Mouse (Mus musculus): Measurements from ENCODE around the gene Slc26a6. TPM values are rescaled to one million over a fixed set of nuclear protein-coding genes. Genes with fewer than 3 reads are reported as not detected.

The Slc26a6 gene
- polyA plus RNA-seq, 1 experiment = not detected

DNA sequence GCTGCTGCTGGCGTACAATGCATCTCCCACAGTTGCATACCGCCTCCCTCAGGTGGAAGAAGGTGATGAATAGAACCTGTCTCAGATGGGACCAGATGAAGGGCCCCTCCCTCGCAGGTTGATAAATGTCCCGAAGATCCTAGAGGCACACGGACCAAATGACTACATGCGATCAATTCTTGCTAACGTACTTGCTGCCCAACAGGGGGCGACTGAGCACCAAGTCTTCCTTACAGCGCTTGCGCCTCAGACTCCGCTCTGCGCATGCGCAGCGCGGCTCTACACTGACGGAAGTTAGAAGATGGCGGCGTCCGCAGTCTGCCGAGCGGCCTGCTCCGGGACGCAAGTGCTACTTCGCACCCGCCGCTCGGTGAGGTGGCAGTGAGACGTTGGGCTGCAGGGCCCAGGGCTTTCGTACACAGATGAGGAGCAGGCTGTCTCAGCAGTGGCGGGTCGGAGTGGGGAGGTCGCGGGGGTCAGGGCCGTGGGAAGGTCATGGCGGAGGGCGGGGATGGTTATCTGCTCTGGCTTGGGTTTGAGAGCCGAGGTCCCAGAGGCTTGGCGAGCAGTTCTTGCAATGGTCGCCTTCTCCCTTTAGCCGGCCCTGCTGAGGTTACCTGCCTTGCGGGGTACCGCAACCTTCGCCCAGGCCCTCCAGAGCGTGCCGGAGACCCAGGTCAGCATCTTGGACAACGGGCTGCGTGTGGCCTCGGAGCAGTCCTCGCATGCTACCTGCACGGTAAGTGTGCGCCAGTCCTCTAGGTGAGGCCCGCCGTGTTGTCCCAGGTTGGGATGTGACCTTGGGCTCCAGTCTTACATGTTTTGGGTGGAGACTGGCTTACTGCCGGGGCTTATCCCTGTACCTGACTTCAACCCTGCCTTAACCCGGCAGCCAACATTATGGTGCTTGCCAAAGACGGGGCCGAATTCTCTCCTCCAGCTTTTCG lies 83.6 kb downstream of the Slc26a6 start, which contains the start of gene Uqcrc1:
Gene Uqcrc1, plus strand, starts transcription at position 216 of the 947 bp plus-strand sequence.
- Histone ChIP-seq H3K4me3 (ENCODE audit: insufficient read depth, low read depth, low read length) (peak within 1 kb of the TSS; percentile 59), H3K27ac (ENCODE audit: insufficient read depth, low read depth, low read length) (peak within 1 kb of the TSS; percentile 52), H3K4me1 (ENCODE audit: control insufficient read depth, insufficient read depth, low read length) (peaks cover 3% of the 10 kb centered on the region; the same call in 1 of the 2 replicates)
- TF ChIP-seq POLR2A (IDR thresholded peaks at IDR 0.05; ENCODE audit: insufficient read depth, low read depth, low read length) = peak; percentile 94
- peak; percentile 77 for TF ChIP-seq CTCF (IDR thresholded peaks at IDR 0.05; ENCODE audit: insufficient read depth, low read depth, low read length)
- under 1% methylated on average over 58 of the region's 58 CpGs for WGBS

DNA sequence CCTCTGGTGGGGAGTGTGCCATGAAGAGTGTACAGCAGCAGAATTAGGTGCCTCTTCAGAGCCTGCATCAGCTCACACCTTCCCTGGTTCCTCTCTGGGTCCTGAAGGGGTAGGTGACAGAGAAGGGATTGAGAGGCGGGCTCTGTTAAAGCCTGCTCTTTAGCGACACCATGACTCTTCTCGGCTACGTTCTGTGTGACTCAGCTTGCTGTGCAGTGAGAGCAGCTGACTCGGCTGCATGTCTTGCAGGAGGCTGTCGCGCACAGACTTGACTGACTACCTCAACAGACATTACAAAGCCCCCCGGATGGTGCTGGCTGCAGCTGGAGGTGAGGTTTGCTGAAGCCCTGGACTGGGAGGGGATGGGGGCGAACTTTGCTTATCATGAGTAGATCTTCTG lies 92.0 kb downstream of the Slc26a6 start:
- 48% methylated on average over 9 of the region's 9 CpGs for WGBS
- TF ChIP-seq CTCF (IDR thresholded peaks at IDR 0.05; ENCODE audit: insufficient read depth, low read depth, low read length) = no peak
- no peak for TF ChIP-seq POLR2A (IDR thresholded peaks at IDR 0.05; ENCODE audit: insufficient read depth, low read depth, low read length)
- Histone ChIP-seq H3K4me3 (ENCODE audit: insufficient read depth, low read depth, low read length) (no peak overlapping the region), H3K27ac (ENCODE audit: insufficient read depth, low read depth, low read length) (no peak overlapping the region), H3K4me1 (ENCODE audit: control insufficient read depth, insufficient read depth, low read length) (peaks cover 20% of the 10 kb centered on the region)

DNA sequence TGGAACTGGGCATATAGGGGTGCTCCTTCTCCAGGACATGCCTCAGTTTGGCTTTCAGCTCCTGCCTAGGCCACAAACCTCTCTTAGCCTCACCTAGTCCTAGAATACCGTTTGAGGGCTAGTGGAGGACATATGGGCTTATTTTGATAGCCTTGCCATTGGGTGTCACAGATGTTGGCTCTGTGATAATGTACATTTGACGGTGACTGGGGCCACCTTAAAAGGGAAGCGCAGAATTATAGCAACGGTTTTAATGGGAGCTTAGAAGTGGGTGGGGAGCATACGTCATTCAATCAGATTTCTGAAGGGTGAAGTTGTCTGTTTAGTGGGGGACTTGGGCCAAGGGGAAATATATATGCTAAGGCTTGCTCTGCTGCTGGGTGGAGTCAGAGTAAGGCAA lies 92.5 kb downstream of the Slc26a6 start:
- H3K4me1 ChIP-seq (ENCODE audit: control insufficient read depth, insufficient read depth, low read length) = peaks cover 21% of the 10 kb centered on the region
- H3K27ac ChIP-seq (ENCODE audit: insufficient read depth, low read depth, low read length) = no peak overlapping the region
- no peak for TF ChIP-seq POLR2A (IDR thresholded peaks at IDR 0.05; ENCODE audit: insufficient read depth, low read depth, low read length)
- no peak for TF ChIP-seq CTCF (IDR thresholded peaks at IDR 0.05; ENCODE audit: insufficient read depth, low read depth, low read length)
- H3K4me3 ChIP-seq (ENCODE audit: insufficient read depth, low read depth, low read length) = no peak overlapping the region
- WGBS = 84% methylated on average over 5 of the region's 5 CpGs

DNA sequence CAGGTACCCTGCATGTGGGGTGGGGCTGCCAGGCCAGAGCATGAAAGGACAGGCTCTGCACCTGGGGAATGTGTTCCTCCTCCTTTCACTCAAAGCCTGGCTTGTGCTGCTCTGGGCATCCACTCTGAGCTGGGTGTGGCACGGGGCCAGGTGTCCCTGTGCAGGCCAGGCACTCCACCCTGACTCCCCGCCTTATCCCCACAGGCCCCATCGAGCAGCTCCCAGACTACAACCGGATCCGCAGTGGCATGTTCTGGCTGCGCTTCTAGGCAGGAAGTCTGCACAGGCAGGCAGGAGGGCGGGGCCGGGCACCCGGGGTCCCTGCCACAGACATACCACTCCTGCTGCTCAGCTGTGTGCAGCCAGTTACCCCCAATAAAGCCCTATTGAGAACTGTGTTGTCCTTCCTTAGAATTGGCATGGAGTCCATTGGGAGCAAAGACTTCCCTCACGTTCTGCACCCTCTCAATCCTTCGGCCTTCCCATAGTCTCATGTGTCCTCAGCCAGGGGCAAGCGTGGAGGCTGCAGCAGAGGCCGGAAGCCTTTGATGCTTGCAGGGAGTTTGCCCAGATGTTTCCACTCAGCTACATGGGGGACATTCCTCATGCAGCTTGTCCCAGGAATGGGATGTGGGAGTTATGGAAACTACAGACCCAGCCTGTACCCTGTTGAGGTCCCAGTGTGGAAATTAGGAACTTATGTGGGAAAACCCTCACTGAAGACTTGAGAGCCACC lies 96.3 kb downstream of the Slc26a6 start:
- no peak overlapping the region for H3K27ac ChIP-seq (ENCODE audit: insufficient read depth, low read depth, low read length)
- WGBS = 79% methylated on average over 13 of the region's 13 CpGs
- no peak overlapping the region for H3K4me3 ChIP-seq (ENCODE audit: insufficient read depth, low read depth, low read length)
- H3K4me1 ChIP-seq (ENCODE audit: control insufficient read depth, insufficient read depth, low read length) = peaks cover 25% of the 10 kb centered on the region
- TF ChIP-seq POLR2A (IDR thresholded peaks at IDR 0.05; ENCODE audit: insufficient read depth, low read depth, low read length) (no peak), CTCF (IDR thresholded peaks at IDR 0.05; ENCODE audit: insufficient read depth, low read depth, low read length) (no peak)

DNA sequence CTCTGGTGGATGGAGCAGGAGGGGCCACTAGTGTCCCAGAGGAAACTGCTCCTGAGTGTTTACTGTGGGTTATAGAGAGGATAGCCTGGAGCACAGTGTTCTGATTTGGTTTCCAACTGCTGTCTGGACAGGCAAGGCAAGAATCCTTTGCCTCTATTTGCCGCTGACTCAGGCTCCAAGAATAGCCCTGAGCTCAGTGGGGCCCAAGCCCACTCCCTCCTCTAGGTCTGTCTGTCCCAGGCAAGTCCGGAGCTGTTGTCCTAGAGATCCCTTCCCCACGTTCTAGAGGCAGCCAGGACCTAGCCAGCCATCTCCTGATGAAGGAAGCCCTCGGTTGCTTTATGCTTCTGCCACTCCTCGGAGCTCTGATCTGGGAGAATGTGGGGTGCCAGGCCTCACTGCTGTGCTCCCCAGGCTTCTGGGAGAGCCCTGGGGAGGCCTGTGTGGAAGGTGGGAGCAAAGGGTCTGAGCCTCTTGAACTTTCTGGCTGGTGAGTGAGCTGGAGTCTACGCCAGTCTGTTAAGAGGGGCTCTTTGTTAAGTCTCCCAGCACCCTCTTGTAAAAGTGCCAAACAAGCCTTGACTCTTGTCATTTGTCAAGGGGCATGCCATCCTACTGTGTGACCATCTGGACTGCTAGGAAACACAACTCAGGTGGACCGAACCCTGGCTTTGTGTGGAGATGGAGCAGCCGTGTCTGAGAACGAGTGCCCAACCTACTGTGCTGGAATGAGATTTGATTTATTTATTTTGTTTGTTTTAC lies 97.1 kb downstream of the Slc26a6 start:
- TF ChIP-seq CTCF (IDR thresholded peaks at IDR 0.05; ENCODE audit: insufficient read depth, low read depth, low read length) = no peak
- no peak for TF ChIP-seq POLR2A (IDR thresholded peaks at IDR 0.05; ENCODE audit: insufficient read depth, low read depth, low read length)
- Histone ChIP-seq H3K4me3 (ENCODE audit: insufficient read depth, low read depth, low read length) (no peak overlapping the region), H3K27ac (ENCODE audit: insufficient read depth, low read depth, low read length) (no peak overlapping the region), H3K4me1 (ENCODE audit: control insufficient read depth, insufficient read depth, low read length) (peaks cover 19% of the 10 kb centered on the region)
- WGBS = 80% methylated on average over 9 of the region's 9 CpGs

DNA sequence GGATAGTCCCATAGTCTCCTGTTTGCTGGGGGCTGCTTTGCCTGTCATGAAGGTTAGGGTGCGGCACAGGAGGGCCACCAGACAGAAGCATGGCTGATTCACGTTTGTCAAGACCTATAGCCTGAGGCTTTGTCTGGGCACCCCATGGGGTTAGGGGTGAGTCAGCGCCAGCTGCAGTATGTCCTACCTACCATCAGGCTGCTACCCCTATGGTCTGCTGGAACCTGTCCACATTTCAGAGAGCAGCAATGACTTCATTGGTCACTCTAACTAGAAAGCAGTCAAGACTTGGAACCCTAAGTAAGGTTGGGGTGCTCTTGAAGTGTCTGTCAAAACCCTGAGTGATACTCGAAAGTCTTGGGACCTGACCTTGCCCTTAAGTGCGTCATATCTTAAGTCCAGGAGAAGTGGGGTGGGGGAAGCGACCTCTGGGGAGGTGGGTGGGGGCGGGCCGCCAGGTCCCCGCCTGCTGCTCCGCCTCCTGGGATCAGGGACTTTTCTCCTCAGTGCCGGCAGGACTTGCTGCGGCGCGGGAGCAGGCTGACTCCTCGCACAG lies 100.1 kb downstream of the Slc26a6 start, which contains the start of gene Col7a1:
Gene Col7a1, plus strand, starts transcription at position 506 of the 556 bp plus-strand sequence.
- 11% methylated on average over 15 of the region's 15 CpGs for WGBS
- TF ChIP-seq POLR2A (IDR thresholded peaks at IDR 0.05; ENCODE audit: insufficient read depth, low read depth, low read length) = no peak
- no peak for TF ChIP-seq CTCF (IDR thresholded peaks at IDR 0.05; ENCODE audit: insufficient read depth, low read depth, low read length)
- no peak within 1 kb of the TSS for H3K4me3 ChIP-seq (ENCODE audit: insufficient read depth, low read depth, low read length)
- no peak within 1 kb of the TSS for H3K27ac ChIP-seq (ENCODE audit: insufficient read depth, low read depth, low read length)
- H3K4me1 ChIP-seq (ENCODE audit: control insufficient read depth, insufficient read depth, low read length) = peaks cover 17% of the 10 kb centered on the region; the same call in 1 of the 2 replicates

DNA sequence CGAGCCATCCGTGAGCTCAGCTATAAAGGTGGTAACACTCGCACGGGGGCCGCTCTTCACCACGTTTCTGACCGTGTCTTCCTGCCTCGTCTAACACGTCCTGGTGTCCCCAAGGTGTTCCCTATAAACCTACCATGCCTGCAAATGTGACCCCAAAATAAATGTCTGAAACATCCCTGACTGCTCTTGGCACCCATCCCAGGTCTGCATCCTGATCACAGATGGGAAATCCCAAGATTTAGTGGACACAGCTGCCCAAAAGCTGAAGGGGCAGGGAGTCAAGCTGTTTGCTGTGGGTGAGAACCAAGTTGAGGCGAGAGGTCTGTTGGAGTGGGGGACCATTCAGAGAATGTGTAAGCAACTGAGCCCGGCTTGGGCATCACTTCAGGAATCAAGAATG lies 102.2 kb downstream of the Slc26a6 start:
- no peak for TF ChIP-seq CTCF (IDR thresholded peaks at IDR 0.05; ENCODE audit: insufficient read depth, low read depth, low read length)
- TF ChIP-seq POLR2A (IDR thresholded peaks at IDR 0.05; ENCODE audit: insufficient read depth, low read depth, low read length) = no peak
- WGBS = 91% methylated on average over 11 of the region's 11 CpGs
- peaks cover 7% of the 10 kb centered on the region; the same call in 1 of the 2 replicates for H3K4me1 ChIP-seq (ENCODE audit: control insufficient read depth, insufficient read depth, low read length)
- H3K27ac ChIP-seq (ENCODE audit: insufficient read depth, low read depth, low read length) = no peak overlapping the region
- H3K4me3 ChIP-seq (ENCODE audit: insufficient read depth, low read depth, low read length) = no peak overlapping the region

DNA sequence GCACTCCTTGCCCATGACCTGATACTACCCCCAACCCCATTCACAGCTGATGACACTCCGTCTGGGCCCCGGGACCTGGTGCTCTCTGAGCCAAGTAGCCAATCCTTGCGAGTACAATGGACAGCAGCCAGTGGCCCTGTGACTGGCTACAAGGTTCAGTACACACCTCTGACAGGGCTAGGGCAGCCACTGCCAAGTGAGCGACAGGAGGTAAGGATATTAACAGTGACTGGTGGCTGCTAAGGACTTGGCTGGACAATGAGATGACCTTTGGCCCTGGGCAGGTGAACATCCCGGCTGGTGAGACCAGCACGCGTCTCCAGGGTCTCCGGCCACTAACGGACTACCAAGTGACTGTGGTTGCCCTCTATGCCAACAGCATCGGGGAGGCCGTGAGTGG lies 102.8 kb downstream of the Slc26a6 start:
- TF ChIP-seq CTCF (IDR thresholded peaks at IDR 0.05; ENCODE audit: insufficient read depth, low read depth, low read length) (no peak), POLR2A (IDR thresholded peaks at IDR 0.05; ENCODE audit: insufficient read depth, low read depth, low read length) (no peak)
- H3K27ac ChIP-seq (ENCODE audit: insufficient read depth, low read depth, low read length) = no peak overlapping the region
- H3K4me1 ChIP-seq (ENCODE audit: control insufficient read depth, insufficient read depth, low read length) = peaks cover 7% of the 10 kb centered on the region; the same call in 1 of the 2 replicates
- 93% methylated on average over 11 of the region's 11 CpGs for WGBS
- H3K4me3 ChIP-seq (ENCODE audit: insufficient read depth, low read depth, low read length) = no peak overlapping the region

Other genes starting within 250 kb of the Slc26a6 start
- gene Arih2, start 203.9 kb upstream of the Slc26a6 start, polyA plus RNA-seq (2012; ENCODE audit: insufficient read depth, insufficient read length, low replicate concordance, missing spikeins) = not detected in 2 replicates
- not detected in 2 replicates for gene Slc25a20, start 191.2 kb upstream of the Slc26a6 start, polyA plus RNA-seq (2012; ENCODE audit: insufficient read depth, insufficient read length, low replicate concordance, missing spikeins)
- gene Prkar2a, start 164.0 kb upstream of the Slc26a6 start, polyA plus RNA-seq (2012; ENCODE audit: insufficient read depth, insufficient read length, low replicate concordance, missing spikeins) = not detected in 2 replicates
- gene Ip6k2, start 69.5 kb upstream of the Slc26a6 start, polyA plus RNA-seq (2012; ENCODE audit: insufficient read depth, insufficient read length, low replicate concordance, missing spikeins) = not detected in 2 replicates
- not detected in 2 replicates for gene Nckipsd, start 44.9 kb upstream of the Slc26a6 start, polyA plus RNA-seq (2012; ENCODE audit: insufficient read depth, insufficient read length, low replicate concordance, missing spikeins)
- not detected in 2 replicates for gene Celsr3, start 27.0 kb upstream of the Slc26a6 start, polyA plus RNA-seq (2012; ENCODE audit: insufficient read depth, insufficient read length, low replicate concordance, missing spikeins)
- gene Tmem89, start 61.3 kb downstream of the Slc26a6 start, polyA plus RNA-seq (2012; ENCODE audit: insufficient read depth, insufficient read length, low replicate concordance, missing spikeins) = not detected in 2 replicates
- 636 and 722 TPM in 2 replicates for gene Uqcrc1, start 83.3 kb downstream of the Slc26a6 start, polyA plus RNA-seq (2012; ENCODE audit: insufficient read depth, insufficient read length, low replicate concordance, missing spikeins)
- gene Col7a1, start 100.3 kb downstream of the Slc26a6 start, polyA plus RNA-seq (2012; ENCODE audit: insufficient read depth, insufficient read length, low replicate concordance, missing spikeins) = not detected in 2 replicates
- not detected in 2 replicates for gene Ucn2, start 132.7 kb downstream of the Slc26a6 start, polyA plus RNA-seq (2012; ENCODE audit: insufficient read depth, insufficient read length, low replicate concordance, missing spikeins)
- gene Pfkfb4, start 138.5 kb downstream of the Slc26a6 start, polyA plus RNA-seq (2012; ENCODE audit: insufficient read depth, insufficient read length, low replicate concordance, missing spikeins) = not detected in 2 replicates
- gene Shisa5, start 185.3 kb downstream of the Slc26a6 start, polyA plus RNA-seq (2012; ENCODE audit: insufficient read depth, insufficient read length, low replicate concordance, missing spikeins) = not detected in 2 replicates
- not detected in 2 replicates for gene Trex1, start 206.5 kb downstream of the Slc26a6 start, polyA plus RNA-seq (2012; ENCODE audit: insufficient read depth, insufficient read length, low replicate concordance, missing spikeins)
- not detected in 2 replicates for gene Atrip, start 220.8 kb downstream of the Slc26a6 start, polyA plus RNA-seq (2012; ENCODE audit: insufficient read depth, insufficient read length, low replicate concordance, missing spikeins)
- not detected in 2 replicates for gene Ccdc51, start 229.2 kb downstream of the Slc26a6 start, polyA plus RNA-seq (2012; ENCODE audit: insufficient read depth, insufficient read length, low replicate concordance, missing spikeins)
- not detected in 2 replicates for gene Tma7, start 229.3 kb downstream of the Slc26a6 start, polyA plus RNA-seq (2012; ENCODE audit: insufficient read depth, insufficient read length, low replicate concordance, missing spikeins)
- gene Plxnb1, start 242.1 kb downstream of the Slc26a6 start, polyA plus RNA-seq (2012; ENCODE audit: insufficient read depth, insufficient read length, low replicate concordance, missing spikeins) = not detected in 2 replicates